Mouse (Mus musculus): ENCODE data around the gene Uimc1. TPM values are rescaled to one million over a fixed set of nuclear protein-coding genes. Genes with fewer than 3 reads are reported as not detected.

Gene Uimc1
- polyA plus RNA-seq, 1 experiment from 2014 or later, result 24.5 TPM

GRCm38 (mm10) chr13:55011103-55011502 lies 89.0 kb downstream of the Uimc1 start:
- no peak for ATAC-seq (ENCODE audit: insufficient number of reproducible peaks, low FRiP score, low TSS enrichment, low read depth)
- 0 out of 2 replicates have a peak, but pooled peaks cover 3% of the 10 kb centered on the region for H3K4me1 ChIP-seq
- no peak overlapping the region for H3K9ac ChIP-seq
- H3K4me3 ChIP-seq, result no peak overlapping the region
- no peaks in the 10 kb centered on the region for H3K27me3 ChIP-seq
- H3K27ac ChIP-seq, result no peak overlapping the region
- H3K9me3 ChIP-seq, result no peaks in the 10 kb centered on the region
- H3K4me2 ChIP-seq, result no peak overlapping the region
- no peaks in the 10 kb centered on the region for H3K36me3 ChIP-seq
- 89% methylated on average over 15 of the region's 15 CpGs for WGBS

GRCm38 (mm10) chr13:55008589-55008988 lies 91.5 kb downstream of the Uimc1 start:
- H3K9ac ChIP-seq, result no peak overlapping the region
- no peak overlapping the region for H3K4me2 ChIP-seq
- 76% methylated on average over 6 of the region's 6 CpGs for WGBS

GRCm38 (mm10) chr13:55006415-55006742 lies 93.7 kb downstream of the Uimc1 start:
- Histone ChIP-seq H3K9ac (no peak overlapping the region), H3K36me3 (no peaks in the 10 kb centered on the region), H3K4me3 (no peak overlapping the region), H3K9me3 (no peaks in the 10 kb centered on the region), H3K4me1 (no peaks in the 10 kb centered on the region), H3K4me2 (no peak overlapping the region), H3K27me3 (no peaks in the 10 kb centered on the region; the same call in 1 of the 2 replicates), H3K27ac (no peak overlapping the region)
- WGBS, result 71% methylated on average over 7 of the region's 7 CpGs
- no peak for ATAC-seq (ENCODE audit: insufficient number of reproducible peaks, low FRiP score, low TSS enrichment, low read depth)

More at GRCm38 (mm10) chr13:55008589-55008988, 91.5 kb downstream of the Uimc1 start:
- Histone ChIP-seq H3K27ac (no peak overlapping the region), H3K27me3 (no peaks in the 10 kb centered on the region), H3K36me3 (no peaks in the 10 kb centered on the region), H3K4me1 (0 out of 2 replicates have a peak, but pooled peaks cover 3% of the 10 kb centered on the region), H3K9me3 (no peaks in the 10 kb centered on the region), H3K4me3 (no peak overlapping the region)
- ATAC-seq (ENCODE audit: insufficient number of reproducible peaks, low FRiP score, low TSS enrichment, low read depth), result no peak

GRCm38 (mm10) chr13:55005691-55006414 lies 94.2 kb downstream of the Uimc1 start:
- no peak for ATAC-seq (ENCODE audit: insufficient number of reproducible peaks, low FRiP score, low TSS enrichment, low read depth)
- H3K9ac ChIP-seq, result no peak overlapping the region
- H3K4me3 ChIP-seq, result no peak overlapping the region
- no peaks in the 10 kb centered on the region for H3K9me3 ChIP-seq
- H3K36me3 ChIP-seq, result no peaks in the 10 kb centered on the region
- no peak overlapping the region for H3K27ac ChIP-seq
- no peaks in the 10 kb centered on the region for H3K4me1 ChIP-seq
- no peaks in the 10 kb centered on the region; the same call in 1 of the 2 replicates for H3K27me3 ChIP-seq
- no peak overlapping the region for H3K4me2 ChIP-seq
- WGBS, result 68% methylated on average over 31 of the region's 31 CpGs

- H3K4me2 ChIP-seq, result no peak overlapping the region
- H3K27me3 ChIP-seq, result no peaks in the 10 kb centered on the region; the same call in 1 of the 2 replicates
- H3K9ac ChIP-seq, result no peak overlapping the region
- H3K27ac ChIP-seq, result no peak overlapping the region
- H3K36me3 ChIP-seq, result no peaks in the 10 kb centered on the region
- no peak overlapping the region for H3K4me3 ChIP-seq
- no peak for ATAC-seq (ENCODE audit: insufficient number of reproducible peaks, low FRiP score, low TSS enrichment, low read depth)
- H3K4me1 ChIP-seq, result no peaks in the 10 kb centered on the region
- no peaks in the 10 kb centered on the region for H3K9me3 ChIP-seq
- WGBS, result 69% methylated on average over 11 of the region's 11 CpGs
Measured at GRCm38 (mm10) chr13:55004646-55005045, 95.5 kb downstream of the Uimc1 start.

GRCm38 (mm10) chr13:55002090-55002489 lies 98.0 kb downstream of the Uimc1 start:
- WGBS, result 72% methylated on average over 10 of the region's 10 CpGs

GRCm38 (mm10) chr13:55000433-55000832 lies 99.7 kb downstream of the Uimc1 start:
- Histone ChIP-seq H3K27ac (no peak overlapping the region), H3K27me3 (no peaks in the 10 kb centered on the region; the same call in 1 of the 2 replicates), H3K9ac (no peak overlapping the region), H3K36me3 (no peaks in the 10 kb centered on the region), H3K4me2 (no peak overlapping the region), H3K4me3 (no peak overlapping the region), H3K9me3 (no peaks in the 10 kb centered on the region), H3K4me1 (no peaks in the 10 kb centered on the region)
- 74% methylated on average over 10 of the region's 10 CpGs for WGBS
- ATAC-seq (ENCODE audit: insufficient number of reproducible peaks, low FRiP score, low TSS enrichment, low read depth), result no peak

More at GRCm38 (mm10) chr13:55002090-55002489, 98.0 kb downstream of the Uimc1 start:
- Histone ChIP-seq H3K36me3 (no peaks in the 10 kb centered on the region), H3K4me3 (no peak overlapping the region), H3K9me3 (no peaks in the 10 kb centered on the region), H3K27ac (no peak overlapping the region), H3K4me2 (no peak overlapping the region), H3K9ac (no peak overlapping the region), H3K4me1 (no peaks in the 10 kb centered on the region), H3K27me3 (no peaks in the 10 kb centered on the region; the same call in 1 of the 2 replicates)
- no peak for ATAC-seq (ENCODE audit: insufficient number of reproducible peaks, low FRiP score, low TSS enrichment, low read depth)

- no peaks in the 10 kb centered on the region for H3K9me3 ChIP-seq
- WGBS, result 93% methylated on average over 8 of the region's 8 CpGs
- H3K27ac ChIP-seq, result no peak overlapping the region
- H3K4me3 ChIP-seq, result no peak overlapping the region
- no peaks in the 10 kb centered on the region for H3K4me1 ChIP-seq
- no peak for ATAC-seq (ENCODE audit: insufficient number of reproducible peaks, low FRiP score, low TSS enrichment, low read depth)
- H3K36me3 ChIP-seq, result no peaks in the 10 kb centered on the region
- H3K27me3 ChIP-seq, result peaks cover 10% of the 10 kb centered on the region
- H3K4me2 ChIP-seq, result no peak overlapping the region
- H3K9ac ChIP-seq, result no peak overlapping the region
Measured at GRCm38 (mm10) chr13:54997568-54997967, 102.5 kb downstream of the Uimc1 start.

- Histone ChIP-seq H3K27me3 (peaks cover 14% of the 10 kb centered on the region), H3K4me2 (no peak overlapping the region), H3K4me1 (no peaks in the 10 kb centered on the region), H3K27ac (no peak overlapping the region), H3K9me3 (no peaks in the 10 kb centered on the region), H3K9ac (no peak overlapping the region), H3K4me3 (no peak overlapping the region), H3K36me3 (no peaks in the 10 kb centered on the region)
- no peak for ATAC-seq (ENCODE audit: insufficient number of reproducible peaks, low FRiP score, low TSS enrichment, low read depth)
- WGBS, result 56% methylated on average over 6 of the region's 6 CpGs
Measured at GRCm38 (mm10) chr13:54995161-54995560, 104.9 kb downstream of the Uimc1 start.

GRCm38 (mm10) chr13:54994576-54994975 lies 105.5 kb downstream of the Uimc1 start:
- Histone ChIP-seq H3K27ac (no peak overlapping the region), H3K9ac (no peak overlapping the region), H3K4me1 (no peaks in the 10 kb centered on the region), H3K9me3 (no peaks in the 10 kb centered on the region), H3K27me3 (peaks cover 14% of the 10 kb centered on the region), H3K36me3 (no peaks in the 10 kb centered on the region), H3K4me3 (no peak overlapping the region), H3K4me2 (no peak overlapping the region)
- ATAC-seq (ENCODE audit: insufficient number of reproducible peaks, low FRiP score, low TSS enrichment, low read depth), result no peak
- WGBS, result 29% methylated on average over 4 of the region's 4 CpGs

- Histone ChIP-seq H3K9me3 (no peaks in the 10 kb centered on the region), H3K4me3 (no peak overlapping the region), H3K27ac (no peak overlapping the region), H3K9ac (no peak overlapping the region), H3K4me1 (0 out of 2 replicates have a peak, but pooled peaks cover 2% of the 10 kb centered on the region), H3K36me3 (no peaks in the 10 kb centered on the region), H3K4me2 (no peak overlapping the region), H3K27me3 (peaks cover 14% of the 10 kb centered on the region)
- WGBS, result 82% methylated on average over 7 of the region's 7 CpGs
- ATAC-seq (ENCODE audit: insufficient number of reproducible peaks, low FRiP score, low TSS enrichment, low read depth), result no peak
Measured at GRCm38 (mm10) chr13:54992215-54992614, 107.9 kb downstream of the Uimc1 start.

- Histone ChIP-seq H3K4me2 (no peak overlapping the region), H3K9me3 (no peaks in the 10 kb centered on the region), H3K4me3 (no peak overlapping the region), H3K27me3 (peaks cover 7% of the 10 kb centered on the region), H3K4me1 (0 out of 2 replicates have a peak, but pooled peaks cover 2% of the 10 kb centered on the region), H3K9ac (no peak overlapping the region), H3K27ac (no peak overlapping the region), H3K36me3 (no peaks in the 10 kb centered on the region)
- 47% methylated on average over 7 of the region's 7 CpGs for WGBS
- no peak for ATAC-seq (ENCODE audit: insufficient number of reproducible peaks, low FRiP score, low TSS enrichment, low read depth)
Measured at GRCm38 (mm10) chr13:54988181-54988760, 111.8 kb downstream of the Uimc1 start.

All from limb, embryonic 15.5 days (tissue).